8 mouse cellular contexts compared by ENCODE assay signal in the genomic region with DNA sequence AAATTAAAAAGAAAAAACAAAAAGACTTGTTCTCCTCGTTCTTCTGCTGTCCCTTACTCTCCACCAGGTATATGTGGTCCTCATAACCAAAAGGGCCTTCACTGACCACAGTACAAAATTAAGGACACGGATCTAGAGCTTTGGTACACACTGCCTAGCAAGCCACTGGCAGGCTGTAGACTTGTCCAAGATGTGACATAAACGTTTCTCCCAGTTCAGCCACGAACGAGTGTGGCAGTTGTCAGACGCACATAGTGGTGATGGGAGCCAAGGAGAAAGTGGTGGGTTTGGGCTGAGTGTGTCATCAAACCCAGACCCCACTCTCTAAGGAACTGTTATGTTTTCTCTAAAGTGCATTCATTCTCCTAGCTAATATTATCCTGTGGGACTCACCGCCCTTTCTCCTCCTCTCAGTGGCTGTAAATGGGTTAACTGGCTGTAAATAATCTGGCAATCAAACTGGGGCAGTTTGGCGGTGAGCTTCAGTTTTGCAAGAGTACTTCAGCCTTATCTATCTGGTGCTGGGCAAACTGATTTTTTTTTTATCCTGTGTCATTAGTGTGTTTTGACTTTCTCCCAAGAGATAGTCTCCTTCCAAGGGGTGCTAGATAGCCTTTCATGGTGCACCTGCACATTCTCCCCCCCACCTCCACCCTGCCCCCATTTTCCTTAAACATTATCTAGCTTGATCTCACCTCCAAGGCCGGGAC. TPM values are rescaled to one million over a fixed set of nuclear protein-coding genes. Genes with fewer than 3 reads are reported as not detected.
A peak's percentile ranks its signal among the peaks of the same experiment; 100 is the strongest.
DNase-seq lines count a peak whose midpoint lies in the region; ATAC-seq lines count a peak whose summit lies in the region.

No protein-coding gene starts in this region.

- H3K9me3 ChIP-seq in kidney, embryonic 16.5 days (ENCODE audit: low read length) = no peaks in the 10 kb centered on the region
- no peaks in the 10 kb centered on the region for H3K9me3 ChIP-seq in heart, embryonic 13.5 days
- H3K9me3 ChIP-seq in liver, embryonic 15.5 days (replicated peaks) = no peaks in the 10 kb centered on the region
- H3K9me3 ChIP-seq in stomach, embryonic 15.5 days = no peaks in the 10 kb centered on the region

- peak overlapping the region; percentile 58 for H3K9ac ChIP-seq in kidney, embryonic 16.5 days (replicated peaks; ENCODE audit: low read length)
- H3K9ac ChIP-seq in heart, embryonic 13.5 days = peak overlapping the region; percentile 94
- H3K9ac ChIP-seq in liver, embryonic 15.5 days = peak overlapping the region; percentile 28; the same call in 1 of the 2 replicates
- no peak overlapping the region for H3K9ac ChIP-seq in stomach, embryonic 15.5 days

- H3K27ac ChIP-seq in kidney, embryonic 16.5 days (ENCODE audit: low read length) = peak overlapping the region; percentile 56
- peak overlapping the region; percentile 81 for H3K27ac ChIP-seq in heart, embryonic 13.5 days (replicated peaks)
- H3K27ac ChIP-seq in liver, embryonic 15.5 days (replicated peaks) = peak overlapping the region; percentile 90
- H3K27ac ChIP-seq in stomach, embryonic 15.5 days = peak overlapping the region; percentile 67

- peak overlapping the region; percentile 60 for H3K4me2 ChIP-seq in kidney, embryonic 16.5 days (replicated peaks; ENCODE audit: low read depth, low read length)
- peak overlapping the region; percentile 74 for H3K4me2 ChIP-seq in heart, embryonic 13.5 days
- H3K4me2 ChIP-seq in liver, embryonic 15.5 days = peak overlapping the region; percentile 87
- peak overlapping the region; percentile 70 for H3K4me2 ChIP-seq in stomach, embryonic 15.5 days

- H3K36me3 ChIP-seq in kidney, embryonic 16.5 days (ENCODE audit: insufficient read depth, low read length) = peaks cover 8% of the 10 kb centered on the region; the same call in 1 of the 2 replicates
- peaks cover 16% of the 10 kb centered on the region for H3K36me3 ChIP-seq in heart, embryonic 13.5 days
- H3K36me3 ChIP-seq in liver, embryonic 15.5 days (replicated peaks) = peaks cover 14% of the 10 kb centered on the region
- peaks cover 7% of the 10 kb centered on the region; the same call in 1 of the 2 replicates for H3K36me3 ChIP-seq in stomach, embryonic 15.5 days

- no peaks in the 10 kb centered on the region for H3K27me3 ChIP-seq in kidney, embryonic 16.5 days (ENCODE audit: insufficient read depth, low read length)
- no peaks in the 10 kb centered on the region for H3K27me3 ChIP-seq in heart, embryonic 13.5 days (replicated peaks)
- no peaks in the 10 kb centered on the region for H3K27me3 ChIP-seq in liver, embryonic 15.5 days
- H3K27me3 ChIP-seq in stomach, embryonic 15.5 days (replicated peaks) = no peaks in the 10 kb centered on the region

- DNase-seq in kidney, postnatal 4 days = no peak
- peak; percentile 27 for DNase-seq in brain, adult 2 months (ENCODE audit: low read depth, low spot score)
- no peak for DNase-seq in Muller cell, postnatal 12 days (ENCODE audit: inconsistent ontology term)
- no peak for DNase-seq in layer of hippocampus, adult 11-12 months (ENCODE audit: low spot score)

- peak; percentile 67 for ATAC-seq in kidney, embryonic 16.5 days (ENCODE audit: low FRiP score, low TSS enrichment)
- no peak for ATAC-seq in heart, embryonic 13.5 days (ENCODE audit: extremely low read depth, insufficient number of reproducible peaks, low FRiP score, low TSS enrichment)
- peak; percentile 18 for ATAC-seq in liver, embryonic 15.5 days (ENCODE audit: insufficient read depth)
- peak; percentile 31 for ATAC-seq in stomach, embryonic 15.5 days (ENCODE audit: insufficient read depth, low FRiP score, low read depth)

- peak overlapping the region; percentile 92 for H3K4me3 ChIP-seq in kidney, embryonic 16.5 days (ENCODE audit: low read length)
- H3K4me3 ChIP-seq in heart, embryonic 13.5 days = peak overlapping the region; percentile 69
- H3K4me3 ChIP-seq in liver, embryonic 15.5 days (replicated peaks) = peak overlapping the region; percentile 96
- peak overlapping the region; percentile 80 for H3K4me3 ChIP-seq in stomach, embryonic 15.5 days (replicated peaks)

- WGBS in kidney, embryonic 16.5 days = 11% methylated on average over 9 of the region's 9 CpGs
- 13% methylated on average over 9 of the region's 9 CpGs for WGBS in heart, embryonic 13.5 days
- WGBS in liver, embryonic 15.5 days (ENCODE audit: insufficient replicate concordance) = 5% methylated on average over 9 of the region's 9 CpGs
- 11% methylated on average over 9 of the region's 9 CpGs for WGBS in stomach, embryonic 15.5 days

- peaks cover 8% of the 10 kb centered on the region for H3K4me1 ChIP-seq in kidney, embryonic 16.5 days (ENCODE audit: insufficient read depth, low read length)
- H3K4me1 ChIP-seq in heart, embryonic 13.5 days = peaks cover 22% of the 10 kb centered on the region
- peaks cover 55% of the 10 kb centered on the region for H3K4me1 ChIP-seq in liver, embryonic 15.5 days (replicated peaks)
- peaks cover 8% of the 10 kb centered on the region; the same call in 1 of the 2 replicates for H3K4me1 ChIP-seq in stomach, embryonic 15.5 days

RNA-seq across cellular contexts. Expression of gene Gdf9, which starts 0.7 kb away (rescaled TPM):
- polyA plus RNA-seq in kidney, embryonic 16.5 days (2015; fragmentation: Nextera tagmentation; extraction: Ambion mirVana) = 1.1 and 1.2 TPM in 2 replicates
- 0.91 and 1.2 TPM in 2 replicates for polyA plus RNA-seq in heart, embryonic 13.5 days (2015; fragmentation: Nextera tagmentation; extraction: Ambion mirVana)
- polyA plus RNA-seq in liver, embryonic 15.5 days (2015; fragmentation: Nextera tagmentation; extraction: Ambion mirVana) = 0.13 and 0.24 TPM in 2 replicates
- 1.2 and 1.3 TPM in 2 replicates for polyA plus RNA-seq in stomach, embryonic 15.5 days (2015; fragmentation: Nextera tagmentation; extraction: Ambion mirVana)

RNA-seq across cellular contexts. Expression of gene Uqcrq, which starts 0.9 kb away (rescaled TPM):
- polyA plus RNA-seq in kidney, embryonic 16.5 days (2015; fragmentation: Nextera tagmentation; extraction: Ambion mirVana) = 641 and 655 TPM in 2 replicates
- polyA plus RNA-seq in heart, embryonic 13.5 days (2015; fragmentation: Nextera tagmentation; extraction: Ambion mirVana) = 1,048 and 1,267 TPM in 2 replicates
- polyA plus RNA-seq in liver, embryonic 15.5 days (2015; fragmentation: Nextera tagmentation; extraction: Ambion mirVana) = 473 and 512 TPM in 2 replicates
- 612 and 619 TPM in 2 replicates for polyA plus RNA-seq in stomach, embryonic 15.5 days (2015; fragmentation: Nextera tagmentation; extraction: Ambion mirVana)

RNA-seq across cellular contexts. Expression of gene Leap2, which starts 8.5 kb away (rescaled TPM):
- 0.34 and 0.37 TPM in 2 replicates for polyA plus RNA-seq in kidney, embryonic 16.5 days (2015; fragmentation: Nextera tagmentation; extraction: Ambion mirVana)
- 0.51 TPM in 2 replicates for polyA plus RNA-seq in heart, embryonic 13.5 days (2015; fragmentation: Nextera tagmentation; extraction: Ambion mirVana)
- polyA plus RNA-seq in liver, embryonic 15.5 days (2015; fragmentation: Nextera tagmentation; extraction: Ambion mirVana) = 49.7 and 54.7 TPM in 2 replicates
- 1.5 and 4.1 TPM in 2 replicates for polyA plus RNA-seq in stomach, embryonic 15.5 days (2015; fragmentation: Nextera tagmentation; extraction: Ambion mirVana)

RNA-seq across cellular contexts. Expression of gene Gm10447, which starts 25.4 kb away (rescaled TPM):
- 0.12 TPM in 1 of 2 replicates, not detected in the other for polyA plus RNA-seq in kidney, embryonic 16.5 days (2015; fragmentation: Nextera tagmentation; extraction: Ambion mirVana)
- polyA plus RNA-seq in heart, embryonic 13.5 days (2015; fragmentation: Nextera tagmentation; extraction: Ambion mirVana) = 0.09 and 0.14 TPM in 2 replicates
- 0.09 and 0.13 TPM in 2 replicates for polyA plus RNA-seq in liver, embryonic 15.5 days (2015; fragmentation: Nextera tagmentation; extraction: Ambion mirVana)
- 0.14 and 0.19 TPM in 2 replicates for polyA plus RNA-seq in stomach, embryonic 15.5 days (2015; fragmentation: Nextera tagmentation; extraction: Ambion mirVana)

RNA-seq across cellular contexts. Expression of gene Shroom1, which starts 25.5 kb away (rescaled TPM):
- 2.1 and 2.5 TPM in 2 replicates for polyA plus RNA-seq in kidney, embryonic 16.5 days (2015; fragmentation: Nextera tagmentation; extraction: Ambion mirVana)
- polyA plus RNA-seq in heart, embryonic 13.5 days (2015; fragmentation: Nextera tagmentation; extraction: Ambion mirVana) = 3.0 TPM in 2 replicates
- polyA plus RNA-seq in liver, embryonic 15.5 days (2015; fragmentation: Nextera tagmentation; extraction: Ambion mirVana) = 2.9 and 4.0 TPM in 2 replicates
- polyA plus RNA-seq in stomach, embryonic 15.5 days (2015; fragmentation: Nextera tagmentation; extraction: Ambion mirVana) = 1.3 and 1.6 TPM in 2 replicates
